Mouse (Mus musculus) embryonic fibroblast, embryonic 13.5 days (primary cell): ENCODE measurements around the gene Tmod3.

Experiments
- CTCF ChIP-seq: IDR thresholded peaks from 2 replicates; pipeline ENCODE4 v1.5.1; 2011; ENCODE audit warnings: mild to moderate bottlenecking, control low read depth, low read length, moderate library complexity, borderline replicate concordance; ENCODE audit not compliant: insufficient read depth
- POLR2A ChIP-seq: IDR thresholded peaks from 2 replicates; pipeline ENCODE4 v1.6.1; 2011; ENCODE audit warnings: low read depth, mild to moderate bottlenecking, control low read depth, low read length, moderate library complexity

DNA sequence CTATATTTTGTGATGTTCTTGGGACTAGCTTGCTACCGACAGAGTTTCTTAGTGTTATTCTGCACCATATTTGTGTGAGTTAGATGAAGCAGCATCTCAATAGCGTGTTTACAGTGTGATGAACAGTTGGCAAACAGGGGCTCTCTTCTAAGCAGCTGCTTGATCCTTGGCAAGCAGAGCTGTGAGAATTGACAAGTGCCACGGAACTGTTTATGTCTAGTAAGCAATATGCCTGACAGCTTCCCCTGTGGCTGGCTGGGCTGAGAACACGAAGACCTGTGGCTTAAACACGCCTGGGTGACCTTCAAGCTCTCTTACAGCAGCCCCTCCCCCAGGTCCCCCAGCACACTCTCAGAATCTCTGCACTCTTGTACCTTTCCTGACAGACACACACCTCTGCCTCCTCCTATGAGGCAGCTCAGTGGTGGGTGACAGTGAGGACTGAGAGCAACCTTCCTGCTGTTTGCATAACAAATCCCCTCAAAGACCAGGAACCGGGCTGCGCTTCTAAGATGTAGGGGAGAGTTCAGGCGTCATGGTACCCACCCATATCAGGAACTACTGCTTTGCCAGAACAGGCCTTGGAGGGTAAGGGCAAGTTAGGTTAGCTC, 96.3 kb downstream of the Tmod3 start:
- TF ChIP-seq POLR2A (no peak), CTCF (no peak)
